Mouse (Mus musculus) stomach, embryonic 16.5 days (tissue): ENCODE results near the gene Spata13. TPM values are rescaled to one million over a fixed set of nuclear protein-coding genes. Genes with fewer than 3 reads are reported as not detected.

Experiments
- ATAC-seq: fragments of 200-750 bp; cut with Nextera tagmentation; 2 replicates; pipeline ENCODE4 v1.8.0; 2017; ENCODE audit warnings: moderate number of reproducible peaks, moderate TSS enrichment; ENCODE audit not compliant: insufficient read depth, low FRiP score
- H3K27ac ChIP-seq: fragments of 300-500 bp; sonication (generic); 2 replicates; pipeline ENCODE4 v1.5.1; 2014; ENCODE audit warnings: low read length
- H3K27me3 ChIP-seq: fragments of 300-500 bp; sonication (generic); 2 replicates; pipeline ENCODE4 v1.6.1; 2014; ENCODE audit warnings: low read length, control low read depth, mixed read lengths; ENCODE audit not compliant: control insufficient read depth, insufficient read depth
- H3K36me3 ChIP-seq: fragments of 300-500 bp; sonication (generic); 2 replicates; pipeline ENCODE4 v1.6.1; 2014; ENCODE audit warnings: low read length; ENCODE audit not compliant: control insufficient read depth, insufficient read depth
- H3K4me1 ChIP-seq: fragments of 300-500 bp; sonication (generic); 2 replicates; pipeline ENCODE4 v1.6.1; 2014; ENCODE audit warnings: low read length, control low read depth, mixed read lengths; ENCODE audit not compliant: control insufficient read depth, insufficient read depth
- H3K4me2 ChIP-seq: fragments of 300-500 bp; sonication (generic); 2 replicates; pipeline ENCODE4 v1.6.1; 2014; ENCODE audit warnings: low read depth, low read length, mixed read lengths
- H3K4me3 ChIP-seq: fragments of 300-500 bp; sonication (generic); replicated peaks from 2 replicates; pipeline ENCODE4 v1.5.1; 2014; ENCODE audit warnings: mild to moderate bottlenecking, low read length
- H3K9ac ChIP-seq: fragments of 300-500 bp; sonication (generic); 2 replicates; pipeline ENCODE4 v1.6.1; 2014; ENCODE audit warnings: low read length
- H3K9me3 ChIP-seq: fragments of 300-500 bp; sonication (generic); replicated peaks from 2 replicates; pipeline ENCODE4 v1.6.1; 2016; ENCODE audit warnings: low read length, control low read depth; ENCODE audit not compliant: control insufficient read depth
- WGBS: fragments of 180-500 bp; shearing (Covaris S2); extraction: QIAGEN DNeasy Blood & Tissue Kit; methylation state at CpG from one replicate; pipeline ENCODE4 v1.1.7; 2014; 5-methylcytosine and 5-hydroxymethylcytosine counted together
- polyA plus RNA-seq: library from polyadenylated mRNA; unstranded; fragments of >200 nt; fragmentation: Nextera tagmentation; extraction: Ambion mirVana; gene quantifications from 2 replicates; pipeline ENCODE4 v1.2.1, GENCODE M21; 2015

Gene Spata13
- polyA plus RNA-seq, 1 experiment from 2014 or later, result 23.2 TPM

DNA sequence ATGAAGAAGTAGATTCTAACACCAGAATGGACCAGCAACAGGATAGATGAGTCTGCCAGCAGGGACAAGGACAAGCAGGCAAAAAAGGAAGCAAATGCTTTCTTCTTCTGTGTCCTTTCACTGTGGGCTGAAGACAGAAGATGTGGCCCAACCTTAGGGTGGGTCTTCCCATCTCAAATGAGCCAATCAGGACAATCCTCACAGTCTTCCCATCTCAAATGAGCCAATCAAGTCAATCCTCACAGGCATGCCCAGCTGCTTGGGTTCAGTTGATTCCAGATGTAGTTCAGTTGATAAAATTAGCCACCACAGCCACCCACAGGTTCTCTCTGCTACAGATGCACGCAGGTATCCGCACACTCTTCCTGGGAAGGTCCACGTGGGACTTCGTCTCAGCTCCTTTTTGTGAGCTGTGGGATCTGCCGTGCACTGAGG lies 143.7 kb downstream of the Spata13 start:
- H3K27ac ChIP-seq, result no peak overlapping the region
- H3K36me3 ChIP-seq, result no peaks in the 10 kb centered on the region
- no peak overlapping the region for H3K9ac ChIP-seq
- ATAC-seq, result no peak
- H3K4me2 ChIP-seq, result no peak overlapping the region
- no peaks in the 10 kb centered on the region for H3K4me1 ChIP-seq
- H3K27me3 ChIP-seq, result no peaks in the 10 kb centered on the region
- no peak overlapping the region for H3K4me3 ChIP-seq
- no peaks in the 10 kb centered on the region for H3K9me3 ChIP-seq
- WGBS, result 83% methylated on average over 5 of the region's 5 CpGs

DNA sequence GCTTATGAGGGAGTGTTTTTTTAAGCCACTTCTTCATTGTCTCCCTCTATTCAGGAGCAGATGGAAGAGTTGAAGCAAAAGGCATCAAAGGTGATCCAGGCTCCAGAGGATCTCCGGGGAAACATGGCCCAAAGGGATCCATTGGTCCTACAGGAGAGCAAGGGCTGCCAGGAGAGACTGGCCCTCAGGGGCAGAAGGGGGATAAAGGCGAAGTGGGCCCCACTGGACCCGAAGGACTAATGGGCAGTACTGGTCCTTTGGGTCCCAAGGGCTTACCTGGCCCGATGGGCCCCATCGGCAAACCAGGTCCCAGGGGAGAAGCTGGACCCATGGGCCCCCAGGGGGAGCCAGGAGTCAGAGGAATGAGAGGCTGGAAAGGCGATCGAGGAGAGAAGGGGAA lies 145.4 kb downstream of the Spata13 start:
- H3K36me3 ChIP-seq, result no peaks in the 10 kb centered on the region
- no peak for ATAC-seq
- no peaks in the 10 kb centered on the region for H3K27me3 ChIP-seq
- no peak overlapping the region for H3K4me2 ChIP-seq
- H3K4me1 ChIP-seq, result no peaks in the 10 kb centered on the region
- no peaks in the 10 kb centered on the region for H3K9me3 ChIP-seq
- WGBS, result 88% methylated on average over 7 of the region's 7 CpGs
- no peak overlapping the region for H3K9ac ChIP-seq
- no peak overlapping the region for H3K27ac ChIP-seq
- H3K4me3 ChIP-seq, result no peak overlapping the region

DNA sequence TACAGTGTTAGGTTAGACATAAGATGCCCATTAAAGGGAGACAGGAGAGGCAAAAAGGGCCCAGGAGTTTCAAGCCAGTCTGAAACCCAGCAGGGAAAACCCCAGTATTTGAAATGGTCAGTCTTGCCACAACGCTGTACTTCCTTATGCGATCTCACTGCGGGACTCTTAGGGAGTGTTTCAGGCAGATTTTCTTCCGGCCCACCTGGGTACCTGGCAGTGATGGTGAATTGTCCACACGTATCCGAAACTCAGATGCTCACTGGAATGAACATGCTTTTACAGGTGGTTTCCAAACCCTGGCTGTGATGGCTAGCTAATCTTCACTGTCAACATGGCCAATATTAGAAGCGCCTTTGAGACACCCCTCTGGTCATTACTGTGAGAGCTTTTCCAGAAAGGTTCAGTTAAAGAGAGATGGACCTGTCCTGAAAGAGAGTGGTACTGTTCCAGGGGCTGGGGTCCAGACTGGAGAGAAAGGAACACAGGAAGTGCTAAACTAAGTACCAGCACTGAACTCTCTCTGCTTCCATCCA lies 148.4 kb downstream of the Spata13 start:
- Histone ChIP-seq H3K27ac (no peak overlapping the region), H3K27me3 (no peaks in the 10 kb centered on the region), H3K4me2 (no peak overlapping the region), H3K9ac (no peak overlapping the region), H3K9me3 (no peaks in the 10 kb centered on the region), H3K4me3 (no peak overlapping the region), H3K4me1 (no peaks in the 10 kb centered on the region), H3K36me3 (no peaks in the 10 kb centered on the region)
- 40% methylated on average over 7 of the region's 7 CpGs for WGBS
- no peak for ATAC-seq

DNA sequence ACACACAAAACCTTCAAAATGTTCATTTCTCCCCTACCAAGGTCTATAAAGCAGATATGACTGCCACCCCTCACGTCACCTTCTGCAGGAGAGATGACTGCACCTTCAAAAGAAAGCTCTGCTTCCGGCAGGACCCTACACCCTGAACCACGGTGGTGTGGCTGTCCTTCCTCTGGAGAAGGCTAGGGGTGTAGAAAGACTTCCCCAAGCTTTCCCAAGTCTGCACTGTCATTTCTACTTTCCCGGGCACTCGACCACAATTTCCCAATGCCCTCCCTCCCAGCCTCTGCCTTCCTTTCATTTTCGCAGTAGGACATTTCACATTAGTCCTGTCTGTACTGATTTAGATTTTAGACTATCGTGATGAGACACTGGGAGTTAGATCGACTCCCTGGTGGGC lies 149.4 kb downstream of the Spata13 start:
- Histone ChIP-seq H3K4me2 (no peak overlapping the region), H3K9ac (no peak overlapping the region; the same call in 1 of the 2 replicates), H3K4me1 (no peaks in the 10 kb centered on the region), H3K9me3 (no peaks in the 10 kb centered on the region), H3K27me3 (no peaks in the 10 kb centered on the region), H3K27ac (no peak overlapping the region), H3K36me3 (no peaks in the 10 kb centered on the region), H3K4me3 (no peak overlapping the region)
- 40% methylated on average over 8 of the region's 8 CpGs for WGBS
- ATAC-seq, result no peak

GRCm38 (mm10) chr14:60784427-60785315 lies 150.9 kb downstream of the Spata13 start, which contains the start of gene Mipep:
Gene Mipep (plus strand): TSS chr14:60784573.
- H3K27me3 ChIP-seq, result no peaks in the 10 kb centered on the region
- peak; percentile 89 for ATAC-seq
- under 1% methylated on average over 61 of the region's 61 CpGs for WGBS
- H3K4me2 ChIP-seq, result peak within 1 kb of the TSS; percentile 93
- peak within 1 kb of the TSS; percentile 85 for H3K4me3 ChIP-seq
- no peaks in the 10 kb centered on the region for H3K4me1 ChIP-seq
- H3K27ac ChIP-seq, result peak within 1 kb of the TSS; percentile 46
- H3K9me3 ChIP-seq, result no peaks in the 10 kb centered on the region
- H3K36me3 ChIP-seq, result no peaks in the 10 kb centered on the region
- H3K9ac ChIP-seq, result peak within 1 kb of the TSS; percentile 90

DNA sequence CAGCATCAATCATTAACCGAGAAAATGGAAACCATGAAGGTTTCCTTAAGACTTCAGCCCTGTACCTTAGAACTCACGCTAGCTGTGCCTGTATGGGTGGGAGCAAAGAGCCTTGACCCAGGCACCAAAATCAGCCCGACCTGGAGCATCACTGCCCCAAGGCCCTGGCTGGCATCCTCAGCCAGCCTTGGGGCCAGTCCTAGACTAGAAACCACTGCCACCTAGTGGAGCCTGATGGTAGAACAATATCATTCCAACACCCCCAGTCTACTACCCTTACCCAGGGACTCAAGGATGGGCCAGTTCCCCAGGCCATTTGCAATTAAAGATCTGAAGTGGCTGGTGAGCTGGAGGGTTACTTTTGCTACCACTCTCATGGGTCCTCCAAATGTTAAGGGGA lies 156.3 kb downstream of the Spata13 start:
- no peak overlapping the region for H3K4me2 ChIP-seq
- H3K36me3 ChIP-seq, result 0 out of 2 replicates have a peak, but pooled peaks cover 4% of the 10 kb centered on the region
- no peaks in the 10 kb centered on the region for H3K4me1 ChIP-seq
- no peak for ATAC-seq
- no peak overlapping the region for H3K9ac ChIP-seq
- no peaks in the 10 kb centered on the region for H3K9me3 ChIP-seq
- 44% methylated on average over 3 of the region's 3 CpGs for WGBS
- no peak overlapping the region for H3K4me3 ChIP-seq
- no peaks in the 10 kb centered on the region for H3K27me3 ChIP-seq
- no peak overlapping the region for H3K27ac ChIP-seq

GRCm38 (mm10) chr14:60796600-60797322 lies 163.0 kb downstream of the Spata13 start:
- Histone ChIP-seq H3K9me3 (no peaks in the 10 kb centered on the region), H3K27me3 (no peaks in the 10 kb centered on the region), H3K9ac (no peak overlapping the region), H3K27ac (no peak overlapping the region), H3K4me1 (no peaks in the 10 kb centered on the region), H3K36me3 (0 out of 2 replicates have a peak, but pooled peaks cover 6% of the 10 kb centered on the region), H3K4me2 (no peak overlapping the region), H3K4me3 (no peak overlapping the region)
- no peak for ATAC-seq
- WGBS, result 81% methylated on average over 4 of the region's 4 CpGs

- no peak overlapping the region for H3K27ac ChIP-seq
- ATAC-seq, result no peak
- H3K4me3 ChIP-seq, result no peak overlapping the region
- H3K36me3 ChIP-seq, result 0 out of 2 replicates have a peak, but pooled peaks cover 4% of the 10 kb centered on the region
- H3K4me2 ChIP-seq, result no peak overlapping the region
- H3K4me1 ChIP-seq, result no peaks in the 10 kb centered on the region
- no peaks in the 10 kb centered on the region for H3K27me3 ChIP-seq
- 78% methylated on average over 5 of the region's 5 CpGs for WGBS
- no peak overlapping the region for H3K9ac ChIP-seq
- no peaks in the 10 kb centered on the region for H3K9me3 ChIP-seq
Observed at GRCm38 (mm10) chr14:60797596-60797995, 163.8 kb downstream of the Spata13 start.

- H3K9ac ChIP-seq, result no peak overlapping the region
- no peak overlapping the region for H3K4me2 ChIP-seq
- H3K27ac ChIP-seq, result no peak overlapping the region
- ATAC-seq, result no peak
- H3K4me1 ChIP-seq, result no peaks in the 10 kb centered on the region
- H3K9me3 ChIP-seq, result no peaks in the 10 kb centered on the region
- 93% methylated on average over 4 of the region's 4 CpGs for WGBS
- H3K36me3 ChIP-seq, result 0 out of 2 replicates have a peak, but pooled peaks cover 4% of the 10 kb centered on the region
- no peaks in the 10 kb centered on the region for H3K27me3 ChIP-seq
- H3K4me3 ChIP-seq, result no peak overlapping the region
Observed at GRCm38 (mm10) chr14:60798721-60799120, 164.9 kb downstream of the Spata13 start.
